Mouse (Mus musculus): ENCODE data around the gene Gtf2i.
A peak's percentile ranks its signal among the peaks of the same experiment; 100 is the strongest.
"Not testable (repeated sequence)": the region's sequence is repeated elsewhere in the genome, so short reads cannot be mapped to it uniquely, and the experiment has no call there.

The Gtf2i gene

DNA sequence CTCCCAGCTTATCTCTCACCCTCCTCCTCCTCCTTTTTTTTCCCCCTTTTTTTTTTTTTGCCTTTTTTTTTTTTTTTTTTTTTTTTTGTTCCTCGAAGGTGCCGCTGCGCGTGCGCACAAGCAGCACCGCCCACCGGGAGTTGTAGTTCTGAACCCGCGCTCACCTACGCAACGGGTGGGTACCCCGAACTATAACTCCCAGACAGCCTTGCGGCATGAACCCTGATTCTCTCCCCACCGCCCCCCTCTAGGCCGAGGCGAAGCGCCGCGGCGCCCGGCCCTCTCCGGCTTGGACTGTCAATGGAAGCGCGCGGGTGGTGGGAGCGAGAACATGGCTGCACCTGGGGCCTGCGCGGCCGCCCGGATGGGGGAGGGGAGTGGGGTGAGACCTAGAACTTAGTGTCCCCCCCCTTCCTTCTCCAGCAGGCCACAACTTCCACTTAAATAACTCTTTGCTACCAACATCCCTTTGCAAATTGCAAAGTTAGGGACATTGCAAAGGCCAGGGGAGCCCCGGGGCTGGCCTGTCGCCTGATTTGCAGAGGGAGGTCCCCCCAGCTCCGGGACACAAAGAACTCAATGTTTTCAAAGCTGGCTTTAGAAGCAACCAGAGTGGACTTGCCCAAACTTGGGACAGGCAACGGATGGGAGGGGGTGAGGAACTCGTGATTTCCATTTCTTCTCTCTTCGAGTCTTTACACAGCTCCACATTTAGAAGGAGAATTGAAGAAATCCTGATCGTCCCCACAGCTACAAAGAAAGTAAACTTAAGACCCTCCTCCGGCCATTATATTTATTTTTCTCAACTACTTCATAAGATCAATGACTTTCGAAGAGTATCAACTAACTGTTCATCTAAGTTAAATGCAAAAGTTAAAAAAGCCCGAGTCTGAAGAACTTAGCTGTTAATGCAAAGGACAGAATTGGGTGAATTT lies at the start of gene Gtf2i:
Gene Gtf2i, minus strand, starts transcription at position 73 of the 935 bp plus-strand sequence.
- DNase-seq (ENCODE audit: low spot score in 2 of 2), result peak; percentile 71 to 93

GRCm38 (mm10) chr5:134359101-134359500 lies 44.5 kb upstream of the Gtf2i start:
- no peak for DNase-seq (ENCODE audit: low spot score in 2 of 2)

DNA sequence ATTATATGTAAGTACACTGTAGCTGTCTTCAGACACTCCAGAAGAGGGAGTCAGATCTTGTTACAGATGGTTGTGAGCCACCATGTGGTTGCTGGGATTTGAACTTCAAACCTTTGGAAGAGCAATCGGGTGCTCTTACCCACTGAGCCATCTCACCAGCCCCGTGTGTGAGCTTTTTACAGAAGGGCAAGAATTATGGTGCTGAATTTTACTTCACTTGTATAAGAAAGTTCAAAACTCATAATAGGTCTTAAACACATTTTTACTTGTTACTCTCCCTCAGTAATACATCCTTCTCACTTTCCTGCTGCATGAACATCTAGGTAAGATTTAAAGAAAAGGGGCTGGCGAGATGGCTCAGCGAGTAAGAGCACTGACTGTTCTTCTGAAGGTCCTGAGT lies 40.8 kb upstream of the Gtf2i start:
- DNase-seq (ENCODE audit: low spot score in 2 of 2), result not testable (repeated sequence)

- DNase-seq (ENCODE audit: low spot score in 2 of 2), result no peak
These were observed 38.6 kb upstream of the Gtf2i start for GRCm38 (mm10) chr5:134353117-134353516.

DNA sequence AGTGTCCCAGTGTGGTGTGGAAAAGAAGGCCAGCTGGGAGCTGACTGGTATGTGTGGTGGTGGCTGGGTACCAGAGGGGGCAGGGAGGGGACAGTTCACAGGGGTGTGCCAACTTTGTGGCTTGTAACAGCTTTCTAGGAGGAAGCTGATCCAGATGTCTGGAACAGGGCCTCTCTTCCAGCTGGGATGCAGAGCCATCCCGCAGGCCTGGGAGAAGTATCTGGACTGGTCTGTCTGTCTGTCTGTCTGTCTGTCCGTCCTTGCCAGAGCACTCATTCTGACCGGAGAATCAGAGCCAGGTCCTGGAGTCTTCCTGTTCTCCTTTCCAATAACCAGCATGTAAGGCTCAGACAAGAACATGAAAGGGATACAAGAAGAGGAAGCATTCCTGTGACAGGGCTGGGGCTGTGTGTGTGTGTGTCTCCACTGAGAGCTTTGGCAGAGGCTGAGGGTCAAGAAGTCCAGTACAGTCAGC lies 38.0 kb upstream of the Gtf2i start:
- no peak for DNase-seq (ENCODE audit: low spot score in 2 of 2)

DNA sequence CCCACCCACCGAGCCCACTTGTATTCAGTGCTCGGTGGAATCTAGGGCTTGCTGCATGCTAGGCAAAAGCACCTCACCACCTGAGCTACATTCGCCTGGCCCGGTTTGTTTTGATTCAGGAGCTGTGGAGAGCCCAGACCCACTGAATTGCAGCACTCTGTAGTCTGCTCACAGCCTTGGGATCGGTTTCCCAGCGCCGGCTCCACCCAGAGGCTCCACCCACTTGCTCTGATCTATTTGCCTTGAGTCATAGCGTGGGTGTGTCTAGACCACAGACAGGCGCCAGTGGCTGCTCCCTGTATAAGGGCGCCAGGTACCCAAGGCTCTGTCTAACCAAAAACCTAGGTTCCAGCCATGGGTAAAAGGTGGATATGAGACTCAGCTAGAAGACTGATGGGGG lies 36.1 kb upstream of the Gtf2i start:
- DNase-seq (ENCODE audit: low spot score in 2 of 2), result peak in 1 of 2 experiments; percentile 75

GRCm38 (mm10) chr5:134347066-134347465 lies 32.5 kb upstream of the Gtf2i start:
- no peak for DNase-seq (ENCODE audit: low spot score in 2 of 2)

- no peak for DNase-seq (ENCODE audit: low spot score in 2 of 2)
These were observed 30.9 kb upstream of the Gtf2i start for GRCm38 (mm10) chr5:134345449-134345848.

- no peak for DNase-seq (ENCODE audit: low spot score in 2 of 2)
These were observed 29.5 kb upstream of the Gtf2i start for GRCm38 (mm10) chr5:134344076-134344475.

GRCm38 (mm10) chr5:134343530-134343929 lies 29.0 kb upstream of the Gtf2i start:
- not testable (repeated sequence) for DNase-seq (ENCODE audit: low spot score in 2 of 2)

DNA sequence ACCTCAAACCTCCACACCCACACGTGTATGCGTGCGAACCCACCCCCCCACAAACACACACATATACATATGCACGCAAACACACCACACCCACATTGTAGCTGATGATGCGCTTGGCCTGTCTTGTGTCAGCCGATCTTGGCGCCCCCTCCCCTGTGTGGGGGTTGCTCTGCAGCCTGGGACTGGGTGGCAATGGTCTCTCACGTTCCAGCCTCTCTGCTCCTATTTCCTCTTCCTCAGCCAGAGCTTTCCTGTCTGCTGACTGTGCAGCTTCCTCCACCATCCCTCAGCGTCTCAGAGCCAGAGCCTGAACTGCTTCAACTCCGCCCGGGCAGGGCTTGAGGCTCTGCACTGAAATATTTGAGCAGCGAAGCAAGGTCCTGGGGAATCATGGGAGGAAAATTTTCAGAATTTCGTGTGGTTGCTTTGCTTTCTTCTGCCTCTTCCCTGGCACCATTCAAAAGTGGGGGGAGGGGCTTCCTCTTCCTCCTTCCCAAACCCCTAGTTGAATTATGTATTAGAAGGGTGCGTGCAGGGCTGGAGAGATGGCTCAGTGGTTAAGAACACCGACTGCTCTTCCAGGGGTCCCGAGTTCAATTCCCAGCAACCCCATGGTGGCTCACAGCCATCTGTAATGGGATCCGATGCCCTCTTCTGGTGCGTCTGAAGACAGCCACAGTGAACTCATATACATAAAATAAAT lies 28.1 kb upstream of the Gtf2i start:
- no peak for DNase-seq (ENCODE audit: low spot score in 2 of 2)

GRCm38 (mm10) chr5:134341721-134342120 lies 27.2 kb upstream of the Gtf2i start:
- DNase-seq (ENCODE audit: low spot score in 2 of 2), result no peak

DNA sequence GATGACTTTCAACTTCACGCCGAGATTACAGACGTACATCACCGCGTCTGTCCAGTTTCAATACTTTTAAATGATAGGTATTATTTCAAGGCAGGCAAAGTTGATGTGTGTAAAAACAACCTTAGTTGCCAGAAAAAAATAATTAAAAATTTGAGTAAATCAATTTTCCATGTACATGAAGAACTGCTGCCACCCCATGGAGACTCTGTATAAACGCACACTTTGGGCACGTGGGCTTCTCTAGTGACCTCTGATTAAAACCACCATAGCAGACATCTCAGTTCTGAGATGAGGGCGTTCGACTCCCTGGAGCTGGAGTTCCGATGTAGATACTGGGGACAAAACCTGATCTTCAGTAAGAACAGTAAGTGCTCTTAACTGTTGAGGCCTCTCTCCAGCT lies 26.8 kb upstream of the Gtf2i start:
- no peak for DNase-seq (ENCODE audit: low spot score in 2 of 2)

DNA sequence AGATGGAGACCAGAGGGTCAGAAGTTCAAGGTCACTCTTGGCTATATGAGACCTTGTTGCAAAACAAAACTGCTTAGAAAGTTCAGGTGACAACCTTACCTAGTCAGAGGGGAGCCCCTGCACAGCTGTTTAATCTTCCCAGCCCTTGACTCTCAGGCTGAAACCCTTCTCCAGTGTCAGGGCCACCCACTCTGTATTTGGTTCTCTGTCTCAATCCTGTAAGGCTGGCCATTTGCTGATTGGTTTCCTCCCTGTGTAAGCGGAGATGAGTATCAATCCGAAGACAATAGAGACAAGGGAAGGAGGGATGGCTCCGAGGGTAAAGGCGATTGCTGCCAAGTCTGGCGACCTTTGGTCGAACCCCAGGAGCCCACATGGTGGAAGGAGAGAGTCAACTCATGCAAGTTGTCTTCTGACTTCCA lies 25.6 kb upstream of the Gtf2i start:
- DNase-seq (ENCODE audit: low spot score in 2 of 2), result no peak

GRCm38 (mm10) chr5:134337012-134337411 lies 22.5 kb upstream of the Gtf2i start:
- not testable (repeated sequence) for DNase-seq (ENCODE audit: low spot score in 2 of 2)

DNA sequence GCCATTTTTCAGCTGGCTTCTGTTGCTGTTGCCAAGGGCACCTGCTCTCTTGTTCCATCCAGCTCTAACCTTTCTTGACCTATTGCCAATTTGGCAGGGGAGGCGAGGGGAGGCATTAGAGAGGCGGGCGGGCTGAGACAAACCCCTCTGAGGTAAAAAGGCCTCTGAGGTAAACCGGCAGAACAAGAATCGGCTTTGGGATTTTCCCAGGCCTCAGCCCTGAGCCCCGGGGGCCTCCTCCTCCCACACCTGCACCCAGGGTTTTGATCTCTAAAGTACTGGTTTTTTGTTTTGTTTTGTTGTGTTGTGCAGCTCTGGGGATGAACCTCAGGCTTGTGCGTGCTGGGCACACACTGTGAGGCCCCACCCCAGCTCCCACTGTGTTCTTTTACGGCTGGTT lies 18.2 kb upstream of the Gtf2i start:
- peak in 1 of 2 experiments; percentile 72 for DNase-seq (ENCODE audit: low spot score in 2 of 2)

DNA sequence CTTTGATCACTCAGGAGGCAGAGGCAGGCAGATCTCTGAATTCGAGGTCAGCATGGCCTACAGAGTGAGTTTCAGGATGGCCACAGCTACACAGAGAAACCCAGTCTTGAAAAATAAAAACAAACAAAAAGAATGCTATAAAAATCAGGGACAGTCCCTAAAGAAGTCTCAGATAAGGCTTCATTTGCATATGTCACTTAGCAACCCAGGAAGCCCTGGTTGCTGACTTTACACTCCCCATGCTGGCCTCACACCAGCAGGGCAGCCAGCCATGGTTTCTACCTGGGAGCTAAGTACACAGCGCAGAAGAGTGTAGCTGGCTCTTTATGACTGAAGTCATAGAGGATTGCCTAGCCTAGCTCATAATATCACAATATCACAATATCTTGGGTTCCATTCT lies 15.5 kb upstream of the Gtf2i start:
- no peak for DNase-seq (ENCODE audit: low spot score in 2 of 2)

DNA sequence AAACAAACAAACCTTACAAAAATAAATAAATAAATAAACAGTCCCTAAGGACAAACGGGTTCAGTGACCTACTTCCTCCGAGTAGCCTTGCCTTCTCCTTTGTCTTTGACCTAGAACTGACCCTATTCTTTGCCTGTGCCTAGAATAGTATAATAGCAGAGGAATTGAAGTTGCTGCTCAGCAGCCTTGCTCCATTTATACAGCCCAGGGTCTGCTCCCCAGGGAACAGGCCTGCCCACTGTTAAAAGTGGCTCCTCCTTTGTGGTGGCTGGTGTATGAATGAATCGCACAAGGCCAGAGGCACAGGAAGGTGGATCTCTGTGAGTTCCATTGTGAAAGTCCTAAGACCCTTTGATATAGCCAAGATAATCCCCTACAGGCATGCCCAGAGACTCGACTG lies 14.8 kb upstream of the Gtf2i start:
- DNase-seq (ENCODE audit: low spot score in 2 of 2), result no peak

DNA sequence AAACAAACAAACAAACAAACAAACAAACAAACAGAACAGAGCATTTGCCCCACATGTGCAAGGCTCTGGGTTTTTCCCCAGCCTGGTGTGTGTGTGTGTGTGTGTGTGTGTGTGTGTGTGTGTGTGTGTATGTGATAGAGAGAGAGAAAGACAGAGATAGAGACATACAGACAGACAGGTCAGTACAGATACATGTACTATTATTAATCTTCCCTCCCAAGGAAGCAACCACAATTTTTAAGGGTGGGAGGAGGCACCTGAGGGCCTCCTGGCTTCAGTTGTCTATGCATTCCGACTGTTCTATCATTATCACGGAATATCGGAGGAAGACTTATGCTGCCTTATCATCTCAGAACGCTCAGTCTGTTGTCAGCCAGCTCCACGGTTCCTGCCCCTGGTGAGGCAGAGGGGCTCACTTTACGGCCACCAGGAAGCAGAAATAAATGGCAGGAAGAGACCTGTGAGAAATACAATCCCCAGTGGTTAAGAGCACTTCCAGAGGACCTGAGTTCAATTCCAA lies 14.0 kb upstream of the Gtf2i start:
- no peak for DNase-seq (ENCODE audit: low spot score in 2 of 2)

DNA sequence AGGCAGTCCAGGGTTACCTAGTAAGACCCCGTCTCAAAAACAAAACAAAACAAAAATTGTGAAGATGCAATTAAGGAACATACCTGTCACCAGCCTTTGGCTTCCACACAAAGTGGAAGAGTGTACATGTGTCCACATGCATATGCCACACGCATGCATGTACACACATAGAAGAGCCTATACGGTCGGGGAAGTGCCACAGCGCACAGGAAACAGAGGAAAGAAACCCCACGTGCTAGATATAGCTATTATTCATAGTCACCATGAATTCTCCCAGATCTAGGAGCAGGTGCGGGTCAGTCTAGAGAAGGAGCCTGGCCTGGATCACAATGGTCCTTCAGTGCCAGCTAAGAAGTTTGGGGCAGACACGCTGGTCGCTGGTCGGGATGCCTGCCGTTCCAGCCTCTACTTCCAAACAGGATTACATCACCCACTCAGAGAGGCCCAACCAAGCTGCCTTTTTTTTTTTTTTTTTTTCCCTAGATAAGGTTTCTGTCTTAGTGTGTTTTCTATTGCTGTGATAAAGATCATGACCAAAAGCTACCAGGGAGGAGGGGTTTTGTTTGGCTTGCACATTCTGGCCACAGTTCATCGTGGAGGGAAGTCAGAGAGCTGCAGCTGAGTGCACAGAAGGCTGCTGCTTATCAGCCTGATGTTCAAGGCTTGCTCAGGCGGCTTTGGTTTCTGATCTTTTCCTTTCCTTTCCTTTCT lies 11.5 kb upstream of the Gtf2i start:
- peak in 1 of 2 experiments; percentile 57 for DNase-seq (ENCODE audit: low spot score in 2 of 2)

GRCm38 (mm10) chr5:134323869-134324268 lies 9.3 kb upstream of the Gtf2i start:
- DNase-seq (ENCODE audit: low spot score in 2 of 2), result no peak

DNA sequence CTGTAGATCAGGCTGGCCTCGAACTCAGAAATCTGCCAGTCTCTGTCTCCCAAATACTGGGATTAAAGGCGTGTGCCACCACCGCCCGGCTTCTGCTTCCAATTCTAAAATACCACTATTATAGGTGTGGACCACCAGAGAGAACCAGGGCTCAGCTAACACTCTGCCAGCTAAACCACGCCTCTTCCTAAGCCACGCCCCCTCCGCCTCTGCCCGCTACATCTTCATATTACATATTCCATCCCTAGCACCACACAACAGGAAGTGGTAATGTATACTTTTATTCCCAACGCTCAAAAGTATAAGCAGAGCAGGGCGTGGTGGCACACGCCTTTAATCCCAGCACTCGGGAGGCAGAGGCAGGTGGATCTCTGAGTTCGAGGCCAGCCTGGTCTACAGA lies 8.8 kb upstream of the Gtf2i start:
- no peak for DNase-seq (ENCODE audit: low spot score in 2 of 2)

Measured in urinary bladder, adult 18-20 months (tissue).